Mouse (Mus musculus): ENCODE measurements around the gene Gm5134. TPM values are rescaled to one million over a fixed set of nuclear protein-coding genes. Genes with fewer than 3 reads are reported as not detected.
A peak's percentile ranks its signal among the peaks of the same experiment; 100 is the strongest.

The Gm5134 gene
- polyA plus RNA-seq, 1 experiment from 2014 or later, result 0.23 TPM

DNA sequence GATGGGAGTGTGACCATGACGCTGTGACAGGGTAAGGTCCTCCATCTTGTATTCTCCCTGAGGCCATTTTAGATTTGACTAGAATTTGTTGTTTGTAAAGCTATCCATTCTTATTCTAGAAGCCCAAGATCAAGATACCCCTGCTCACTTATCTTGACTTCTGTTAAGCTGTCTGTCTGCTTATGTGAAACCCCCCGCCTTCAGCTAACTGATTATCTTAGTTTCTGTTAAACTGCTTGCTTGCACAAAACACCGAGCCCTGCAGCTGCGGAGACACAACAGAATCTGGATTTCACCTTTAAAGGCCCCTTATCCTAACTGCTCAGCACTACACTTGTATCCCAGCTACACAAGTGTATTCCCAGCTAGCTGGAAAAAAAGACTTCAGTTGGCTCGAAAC is 82.6 kb downstream of the Gm5134 start:
- H3K27me3 ChIP-seq, result no peaks in the 10 kb centered on the region
- 59% methylated on average over 5 of the region's 5 CpGs for WGBS (ENCODE audit: insufficient replicate concordance)
- ATAC-seq (ENCODE audit: insufficient read depth), result no peak
- H3K4me3 ChIP-seq (replicated peaks), result no peak overlapping the region
- H3K36me3 ChIP-seq (replicated peaks), result peaks cover 54% of the 10 kb centered on the region
- H3K4me2 ChIP-seq, result no peak overlapping the region
- peaks cover 32% of the 10 kb centered on the region for H3K4me1 ChIP-seq (replicated peaks)
- no peak overlapping the region for H3K9ac ChIP-seq
- no peaks in the 10 kb centered on the region for H3K9me3 ChIP-seq (replicated peaks)
- no peak overlapping the region for H3K27ac ChIP-seq (replicated peaks)

DNA sequence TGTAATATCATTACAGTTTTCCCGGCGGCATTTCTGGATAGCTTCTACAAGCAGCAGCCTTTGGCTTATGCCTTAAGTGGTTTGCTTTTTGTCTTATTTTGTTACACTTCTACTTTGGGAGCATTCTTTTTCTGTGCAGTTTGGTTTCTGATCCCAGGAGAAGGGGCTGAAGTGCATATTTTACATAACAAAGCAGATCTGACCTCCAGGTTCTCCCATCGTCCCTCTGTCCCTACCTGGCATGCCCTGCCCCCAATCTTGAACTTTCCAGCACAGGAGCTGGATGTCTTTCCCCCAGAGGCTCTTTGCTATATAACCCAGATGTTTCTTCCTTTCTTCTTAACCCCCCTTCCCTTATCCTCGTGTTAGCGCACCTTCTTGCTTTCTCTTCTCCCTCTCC is 91.0 kb downstream of the Gm5134 start:
- peak overlapping the region; percentile 48; the same call in 1 of the 2 replicates for H3K27ac ChIP-seq (replicated peaks)
- H3K36me3 ChIP-seq (replicated peaks), result peaks cover 23% of the 10 kb centered on the region
- ATAC-seq (ENCODE audit: insufficient read depth), result no peak
- H3K4me3 ChIP-seq (replicated peaks), result no peak overlapping the region
- H3K27me3 ChIP-seq, result no peaks in the 10 kb centered on the region
- peaks cover 3% of the 10 kb centered on the region; the same call in 1 of the 2 replicates for H3K4me1 ChIP-seq (replicated peaks)
- H3K4me2 ChIP-seq, result no peak overlapping the region
- WGBS (ENCODE audit: insufficient replicate concordance), result 39% methylated on average over 5 of the region's 5 CpGs
- no peaks in the 10 kb centered on the region for H3K9me3 ChIP-seq (replicated peaks)
- no peak overlapping the region for H3K9ac ChIP-seq

DNA sequence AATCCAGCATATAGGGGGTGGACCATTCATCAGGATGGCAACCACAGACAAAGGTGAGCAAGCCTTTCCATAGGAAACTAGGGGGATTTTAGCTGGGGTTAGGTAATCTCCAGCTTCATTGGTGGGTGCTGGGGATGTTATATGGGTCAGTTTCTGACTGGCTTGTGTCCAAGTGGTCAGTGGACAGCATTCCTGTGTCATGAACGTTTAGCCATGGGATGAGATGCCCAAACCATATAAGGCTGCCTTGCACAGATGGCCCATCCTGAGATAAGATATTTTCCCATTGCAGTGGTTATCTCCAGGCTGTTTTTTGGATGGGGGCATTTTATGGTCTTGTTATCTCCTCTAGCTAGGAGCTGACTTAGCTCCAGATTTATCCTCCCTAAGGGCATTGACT is 92.4 kb downstream of the Gm5134 start:
- H3K27ac ChIP-seq (replicated peaks), result peak overlapping the region; percentile 77
- no peak overlapping the region; the same call in 1 of the 2 replicates for H3K4me2 ChIP-seq
- H3K36me3 ChIP-seq (replicated peaks), result peaks cover 10% of the 10 kb centered on the region; the same call in 1 of the 2 replicates
- no peaks in the 10 kb centered on the region for H3K9me3 ChIP-seq (replicated peaks)
- no peak overlapping the region for H3K9ac ChIP-seq
- 7% methylated on average over 1 of the region's 1 CpGs for WGBS (ENCODE audit: insufficient replicate concordance)
- H3K27me3 ChIP-seq, result no peaks in the 10 kb centered on the region
- no peak overlapping the region for H3K4me3 ChIP-seq (replicated peaks)
- ATAC-seq (ENCODE audit: insufficient read depth), result peak; percentile 55; the same call in 1 of the 2 replicates
- H3K4me1 ChIP-seq (replicated peaks), result 0 out of 2 replicates have a peak, but pooled peaks cover 3% of the 10 kb centered on the region

DNA sequence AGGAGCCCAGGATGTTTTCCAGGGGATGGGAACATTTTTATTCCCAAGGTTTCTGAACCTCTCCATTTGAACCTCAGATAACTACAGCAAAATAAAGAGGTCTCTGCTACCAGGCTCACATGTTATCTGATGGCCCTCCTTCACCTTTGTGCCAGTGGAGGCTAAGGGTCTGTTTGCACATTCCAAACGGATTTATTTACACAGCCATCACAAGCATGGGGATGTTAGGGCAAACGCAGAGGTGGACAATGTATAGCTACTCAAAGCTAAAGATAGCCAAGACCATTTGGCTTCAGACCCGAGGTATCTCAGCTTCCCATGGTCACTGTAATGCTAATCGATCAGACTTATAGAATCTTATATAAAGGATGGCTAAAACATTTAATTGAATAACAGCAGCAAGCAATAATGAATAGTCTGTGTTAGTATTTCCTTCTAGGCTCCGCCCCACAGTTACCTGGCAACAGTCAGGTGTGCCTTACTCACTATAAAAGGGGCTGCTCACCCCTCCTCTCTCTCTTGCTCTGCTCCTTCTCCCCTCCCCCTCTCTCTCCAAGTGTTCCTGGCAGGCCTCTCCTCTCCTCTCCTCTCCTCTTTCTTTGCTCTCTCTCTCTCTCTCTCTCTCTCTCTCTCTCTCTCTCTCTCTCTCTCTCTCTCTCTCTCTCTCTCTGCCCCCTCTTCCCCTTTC is 93.0 kb downstream of the Gm5134 start:
- Histone ChIP-seq H3K4me2 (no peak overlapping the region; the same call in 1 of the 2 replicates), H3K36me3 (replicated peaks) (peaks cover 10% of the 10 kb centered on the region; the same call in 1 of the 2 replicates), H3K27me3 (no peaks in the 10 kb centered on the region), H3K9ac (no peak overlapping the region), H3K4me3 (replicated peaks) (no peak overlapping the region), H3K27ac (replicated peaks) (peak overlapping the region; percentile 77), H3K9me3 (replicated peaks) (no peaks in the 10 kb centered on the region), H3K4me1 (replicated peaks) (0 out of 2 replicates have a peak, but pooled peaks cover 3% of the 10 kb centered on the region)
- ATAC-seq (ENCODE audit: insufficient read depth), result peak; percentile 77
- WGBS (ENCODE audit: insufficient replicate concordance), result 30% methylated on average over 5 of the region's 5 CpGs

DNA sequence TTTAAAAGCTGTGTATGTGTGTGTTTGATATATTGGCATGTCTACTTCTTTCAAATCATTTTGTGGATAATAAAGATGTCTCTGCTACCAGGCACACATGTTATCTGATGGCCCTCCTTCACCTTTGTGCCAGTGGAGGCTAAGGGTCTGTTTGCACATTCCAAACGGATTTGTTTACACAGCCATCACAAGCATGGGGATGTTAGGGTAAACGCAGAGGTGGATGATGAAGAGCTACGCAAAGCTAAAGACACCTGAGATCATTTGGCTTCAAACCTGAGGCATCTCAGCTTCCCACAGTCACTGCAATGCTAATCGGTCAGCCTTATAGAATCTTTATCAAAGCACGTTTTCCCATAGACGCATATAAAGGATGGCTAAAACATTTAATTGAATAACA is 94.7 kb downstream of the Gm5134 start:
- Histone ChIP-seq H3K27ac (replicated peaks) (no peak overlapping the region), H3K36me3 (replicated peaks) (no peaks in the 10 kb centered on the region), H3K4me3 (replicated peaks) (no peak overlapping the region), H3K27me3 (no peaks in the 10 kb centered on the region), H3K4me1 (replicated peaks) (0 out of 2 replicates have a peak, but pooled peaks cover 3% of the 10 kb centered on the region), H3K4me2 (no peak overlapping the region), H3K9ac (no peak overlapping the region), H3K9me3 (replicated peaks) (no peaks in the 10 kb centered on the region)
- no peak for ATAC-seq (ENCODE audit: insufficient read depth)
- 46% methylated on average over 6 of the region's 6 CpGs for WGBS (ENCODE audit: insufficient replicate concordance)

DNA sequence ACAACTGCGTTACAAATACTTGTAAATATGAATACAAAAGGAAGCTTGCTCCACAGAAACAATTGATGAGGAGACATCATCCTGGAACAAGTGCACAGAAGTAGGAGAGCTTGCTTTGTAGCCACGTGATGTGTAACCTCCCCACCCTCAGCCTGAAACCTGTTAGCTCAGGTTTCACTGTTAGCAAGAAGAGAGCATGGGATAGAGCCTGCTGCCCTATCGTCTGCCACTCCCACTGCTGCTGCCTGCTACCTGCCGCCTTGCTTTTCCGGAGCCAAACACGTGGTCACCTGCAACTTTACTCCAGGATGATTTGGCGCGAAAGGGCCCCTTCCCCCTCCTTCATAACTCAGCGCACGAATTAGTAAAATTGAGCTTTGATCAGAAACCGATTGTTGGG is 97.5 kb downstream of the Gm5134 start:
- Histone ChIP-seq H3K27me3 (no peaks in the 10 kb centered on the region), H3K9ac (no peak overlapping the region), H3K4me2 (no peak overlapping the region), H3K27ac (replicated peaks) (no peak overlapping the region), H3K9me3 (replicated peaks) (no peaks in the 10 kb centered on the region), H3K36me3 (replicated peaks) (no peaks in the 10 kb centered on the region), H3K4me1 (replicated peaks) (no peaks in the 10 kb centered on the region), H3K4me3 (replicated peaks) (no peak overlapping the region)
- ATAC-seq (ENCODE audit: insufficient read depth), result no peak
- 69% methylated on average over 11 of the region's 11 CpGs for WGBS (ENCODE audit: insufficient replicate concordance)

Small RNA genes within 50 kb of the gene (microRNA-seq; reads per million reads assigned to microRNA genes)
- not detected for gene Mir6409

Other genes with a start within 250 kb of the Gm5134 start
- gene Cabin1, start 190.2 kb upstream of the Gm5134 start, polyA plus RNA-seq (2015; fragmentation: Nextera tagmentation; extraction: Ambion mirVana), result 14.3 and 14.7 TPM in 2 replicates
- gene Ddt, start 181.1 kb upstream of the Gm5134 start, polyA plus RNA-seq (2015; fragmentation: Nextera tagmentation; extraction: Ambion mirVana), result 185 and 204 TPM in 2 replicates
- gene Gm20441, start 173.6 kb upstream of the Gm5134 start, polyA plus RNA-seq (2015; fragmentation: Nextera tagmentation; extraction: Ambion mirVana), result not detected in 2 replicates
- 14.9 and 15.4 TPM in 2 replicates for gene Gstt3, start 173.1 kb upstream of the Gm5134 start, polyA plus RNA-seq (2015; fragmentation: Nextera tagmentation; extraction: Ambion mirVana)
- gene Gstt1, start 155.9 kb upstream of the Gm5134 start, polyA plus RNA-seq (2015; fragmentation: Nextera tagmentation; extraction: Ambion mirVana), result 108 and 151 TPM in 2 replicates
- not detected in 2 replicates for gene Gstt4, start 132.0 kb upstream of the Gm5134 start, polyA plus RNA-seq (2015; fragmentation: Nextera tagmentation; extraction: Ambion mirVana)
- gene Gstt2, start 117.1 kb upstream of the Gm5134 start, polyA plus RNA-seq (2015; fragmentation: Nextera tagmentation; extraction: Ambion mirVana), result 50.5 and 54.2 TPM in 2 replicates
- 755 and 825 TPM in 2 replicates for gene Mif, start 94.3 kb upstream of the Gm5134 start, polyA plus RNA-seq (2015; fragmentation: Nextera tagmentation; extraction: Ambion mirVana)
- 0.53 and 0.67 TPM in 2 replicates for gene Derl3, start 61.1 kb upstream of the Gm5134 start, polyA plus RNA-seq (2015; fragmentation: Nextera tagmentation; extraction: Ambion mirVana)
- gene Smarcb1, start 32.9 kb upstream of the Gm5134 start, polyA plus RNA-seq (2015; fragmentation: Nextera tagmentation; extraction: Ambion mirVana), result 63.7 and 64.5 TPM in 2 replicates
- 117 and 142 TPM in 2 replicates for gene Chchd10, start 21.4 kb upstream of the Gm5134 start, polyA plus RNA-seq (2015; fragmentation: Nextera tagmentation; extraction: Ambion mirVana)
- 2.4 and 3.1 TPM in 2 replicates for gene Mmp11, start 18.0 kb upstream of the Gm5134 start, polyA plus RNA-seq (2015; fragmentation: Nextera tagmentation; extraction: Ambion mirVana)
- 25.1 and 27.1 TPM in 2 replicates for gene Gm867, start 13.8 kb upstream of the Gm5134 start, polyA plus RNA-seq (2015; fragmentation: Nextera tagmentation; extraction: Ambion mirVana)
- 6.4 and 9.1 TPM in 2 replicates for gene Vpreb3, start 11.5 kb upstream of the Gm5134 start, polyA plus RNA-seq (2015; fragmentation: Nextera tagmentation; extraction: Ambion mirVana)
- gene Zfp280b, start 78.1 kb downstream of the Gm5134 start, polyA plus RNA-seq (2015; fragmentation: Nextera tagmentation; extraction: Ambion mirVana), result 10.8 and 11.2 TPM in 2 replicates
- 0.20 and 0.35 TPM in 2 replicates for gene Slc5a4b, start 156.4 kb downstream of the Gm5134 start, polyA plus RNA-seq (2015; fragmentation: Nextera tagmentation; extraction: Ambion mirVana)
- 0.07 TPM in 1 of 2 replicates, not detected in the other for gene Slc5a4a, start 192.9 kb downstream of the Gm5134 start, polyA plus RNA-seq (2015; fragmentation: Nextera tagmentation; extraction: Ambion mirVana)